ENCODE assay signal across 9 mouse cellular contexts in the genomic region with DNA sequence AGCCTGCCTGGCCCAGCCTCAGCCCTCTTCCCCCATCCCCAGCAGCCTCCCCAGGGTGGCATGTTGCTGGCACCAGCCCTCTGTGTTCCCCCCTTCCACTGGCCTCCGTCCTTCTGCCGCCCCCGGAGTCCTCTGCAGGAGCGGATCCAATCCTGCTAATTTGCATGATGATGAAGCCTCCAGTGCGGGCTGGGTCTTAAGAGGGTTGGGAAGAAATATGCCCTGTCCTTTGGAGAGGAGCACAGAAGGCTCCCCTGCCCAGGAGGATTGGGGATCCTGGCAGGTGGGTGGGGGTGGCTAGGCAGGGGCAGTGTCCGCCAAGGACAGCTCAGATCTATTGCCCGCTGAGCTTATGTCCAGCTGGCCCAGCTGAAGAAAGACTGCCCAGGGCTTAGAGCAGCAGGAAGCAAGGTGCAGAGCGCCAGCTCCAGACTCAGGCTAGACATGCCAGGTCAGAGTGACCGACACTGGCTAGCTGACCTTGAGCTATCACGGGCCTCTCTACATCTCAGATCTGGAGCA.
DNase-seq lines count a peak whose midpoint lies in the region; ATAC-seq and TF ChIP-seq lines count a peak whose summit lies in the region.
"Had no signal": no experiment of that assay in that cellular context is flagged by ENCODE, and none has a peak within 500 bp of the region (broad histone marks: within the 10 kb centered on the region; RNA-seq: fewer than 3 reads in every experiment).

No protein-coding gene starts in this region.

- intact Hi-C loops in left cerebral cortex, postnatal 10 days (cut with DNase I): no loop called here

- no peak overlapping the region for H3K4me3 ChIP-seq in forebrain, postnatal 0 days (ENCODE audit: low read depth, low read length)
- no peak overlapping the region for H3K4me3 ChIP-seq in midbrain, embryonic 16.5 days (ENCODE audit: low read depth, low read length)
- H3K4me3 ChIP-seq: limb, embryonic 15.5 days had no signal

- H3K27ac ChIP-seq in forebrain, postnatal 0 days (ENCODE audit: low read depth, low read length): 0 out of 2 replicates have a peak overlapping the region, but pooled peaks have one; percentile 5
- peak overlapping the region; percentile 79 for H3K27ac ChIP-seq in midbrain, embryonic 16.5 days (ENCODE audit: low read length)
- H3K27ac ChIP-seq: limb, embryonic 15.5 days had no signal

- H3K27me3 ChIP-seq in forebrain, postnatal 0 days (ENCODE audit: insufficient read depth, low read length): no peaks in the 10 kb centered on the region
- no peaks in the 10 kb centered on the region for H3K27me3 ChIP-seq in midbrain, embryonic 16.5 days (ENCODE audit: control insufficient read depth, insufficient read depth, low read depth, low read length)
- H3K27me3 ChIP-seq: limb, embryonic 15.5 days had no signal

- peak; percentile 60 for ATAC-seq in cerebellum, adult (ENCODE audit: insufficient number of reproducible peaks, low FRiP score, low TSS enrichment)
- ATAC-seq in forebrain, postnatal 0 days: peak; percentile 87
- ATAC-seq in midbrain, embryonic 16.5 days: peak; percentile 83
- no peak for ATAC-seq in megakaryocyte, adult 5-6 weeks (ENCODE audit: poor library complexity, severe bottlenecking)

- TF ChIP-seq CTCF in forebrain, postnatal 0 days (IDR thresholded peaks at IDR 0.05; ENCODE audit: low read depth): no peak

- no peak overlapping the region for H3K9ac ChIP-seq in forebrain, postnatal 0 days
- peak overlapping the region; percentile 53; the same call in 1 of the 2 replicates for H3K9ac ChIP-seq in midbrain, embryonic 16.5 days (ENCODE audit: low read depth, low read length)
- H3K9ac ChIP-seq: limb, embryonic 15.5 days had no signal

- DNase-seq in left cerebral cortex, adult 18-20 months (ENCODE audit: low spot score in 2 of 2): peak; percentile 19 to 46
- DNase-seq in left cerebral cortex, postnatal 10 days (ENCODE audit: extremely low spot score in 1 of 2, low spot score in 2 of 2): no peak
- DNase-seq in forebrain, postnatal 0 days: peak; percentile 64
- no peak for DNase-seq in yolk sac, embryonic 10.5 days (ENCODE audit: low spot score)
- DNase-seq in thymus, postnatal 0 days (ENCODE audit: low spot score): no peak

- peak overlapping the region; percentile 26 for H3K4me2 ChIP-seq in forebrain, postnatal 0 days (ENCODE audit: low read depth)
- peak overlapping the region; percentile 8; the same call in 1 of the 2 replicates for H3K4me2 ChIP-seq in midbrain, embryonic 16.5 days (ENCODE audit: low read length)
- H3K4me2 ChIP-seq: limb, embryonic 15.5 days had no signal

- H3K36me3 ChIP-seq in forebrain, postnatal 0 days (ENCODE audit: insufficient read depth): no peaks in the 10 kb centered on the region
- no peaks in the 10 kb centered on the region for H3K36me3 ChIP-seq in midbrain, embryonic 16.5 days (ENCODE audit: control insufficient read depth, insufficient read depth, low read length)
- H3K36me3 ChIP-seq: limb, embryonic 15.5 days had no signal

- 20% methylated on average over 10 of the region's 10 CpGs for WGBS in forebrain, postnatal 0 days
- WGBS in midbrain, embryonic 16.5 days: 7% methylated on average over 10 of the region's 10 CpGs

- peaks cover 15% of the 10 kb centered on the region; the same call in 1 of the 2 replicates for H3K4me1 ChIP-seq in forebrain, postnatal 0 days (ENCODE audit: insufficient read depth)
- peaks cover 41% of the 10 kb centered on the region for H3K4me1 ChIP-seq in midbrain, embryonic 16.5 days (ENCODE audit: control insufficient read depth, insufficient read depth, low read length)

- H3K9me3 ChIP-seq in forebrain, postnatal 0 days (ENCODE audit: low read length): no peaks in the 10 kb centered on the region
- no peaks in the 10 kb centered on the region for H3K9me3 ChIP-seq in midbrain, embryonic 16.5 days (replicated peaks; ENCODE audit: control insufficient read depth, low read length, poor library complexity, severe bottlenecking)
- H3K9me3 ChIP-seq: limb, embryonic 15.5 days had no signal

Comparison
In these comparisons a context has a peak if more than half of its experiments do, and no peak if none do; other contexts are left out.
1. DNase-seq: peak in left cerebral cortex, adult 18-20 months (2 of 2) and forebrain, postnatal 0 days (single experiment); none in left cerebral cortex, postnatal 10 days (0 of 2), yolk sac, embryonic 10.5 days (single experiment) and thymus, postnatal 0 days (single experiment).